Mouse (Mus musculus) embryo, embryonic 11 days (tissue): ENCODE measurements around the gene Tigd3.
A peak's percentile ranks its signal among the peaks of the same experiment; 100 is the strongest.

Experiments
- DNase-seq: peaks from one replicate; pipeline ENCODE4 v3.0.0-alpha.2; 2015

Tigd3 gene

DNA sequence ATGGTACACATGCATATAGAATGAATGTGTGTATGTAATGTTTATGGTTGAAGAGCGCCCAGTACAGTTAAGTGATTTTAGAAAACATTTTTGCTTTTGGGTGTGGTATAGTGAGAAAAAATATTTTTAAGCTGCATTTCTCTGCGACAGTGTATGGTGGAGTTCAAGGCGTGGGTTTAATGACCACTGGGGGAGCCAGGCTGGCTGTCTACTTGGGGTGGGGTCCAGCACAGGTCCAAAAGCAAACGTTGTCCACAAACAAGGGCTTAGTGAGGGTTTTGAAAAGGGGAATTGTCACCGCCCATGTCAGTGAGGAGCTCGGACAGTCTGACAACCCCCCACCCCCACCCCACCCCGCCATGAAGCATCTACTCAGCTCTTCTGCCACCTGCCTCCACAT is 47.8 kb downstream of the Tigd3 start:
- DNase-seq: no peak

GRCm38 (mm10) chr19:5845319-5846135 is 48.4 kb downstream of the Tigd3 start:
- DNase-seq: peak; percentile 95

GRCm38 (mm10) chr19:5844831-5845318 is 49.1 kb downstream of the Tigd3 start:
- DNase-seq: no peak

DNA sequence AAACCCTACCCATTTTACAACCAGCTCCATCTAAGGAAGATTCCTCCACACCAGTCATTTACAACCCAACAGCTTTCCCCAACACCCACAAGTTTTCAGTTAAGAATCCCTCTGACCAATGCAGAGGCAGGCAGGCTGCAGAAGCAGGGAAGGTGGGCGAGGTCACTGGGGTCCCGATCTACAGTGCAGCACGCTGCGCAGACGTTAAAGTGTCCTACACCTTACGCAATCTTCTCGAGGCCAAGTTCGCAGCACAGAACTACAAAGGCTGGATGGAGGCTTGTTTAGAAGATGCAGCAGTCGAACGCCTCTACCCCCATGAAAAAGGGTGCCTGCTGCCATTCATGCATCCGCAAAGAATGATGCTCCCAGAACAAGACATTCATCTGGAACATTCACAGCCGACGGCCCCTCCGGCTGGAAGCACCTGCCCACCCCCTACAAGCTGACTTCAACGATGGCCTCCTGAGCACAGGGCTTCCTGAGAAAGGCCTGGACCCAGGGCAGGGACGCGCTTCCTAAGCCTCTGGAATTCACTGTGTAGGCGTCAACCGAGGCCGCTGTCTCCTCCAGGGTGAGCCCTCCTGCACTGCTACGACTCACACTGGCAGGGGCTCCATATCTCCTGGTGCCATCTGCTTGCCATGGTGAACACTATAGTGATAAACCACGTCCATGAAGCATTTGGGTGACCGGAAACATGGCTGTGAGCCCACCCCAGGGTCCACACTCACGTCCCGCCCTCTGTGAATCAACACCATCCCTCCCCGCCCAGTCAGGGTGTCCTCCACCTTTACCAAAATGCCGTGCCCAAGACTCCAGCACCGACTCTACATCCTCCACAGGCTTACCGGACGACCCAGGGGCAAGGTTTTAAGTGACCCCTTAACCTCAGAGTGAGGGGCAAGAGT is 49.9 kb downstream of the Tigd3 start:
- DNase-seq: no peak

DNA sequence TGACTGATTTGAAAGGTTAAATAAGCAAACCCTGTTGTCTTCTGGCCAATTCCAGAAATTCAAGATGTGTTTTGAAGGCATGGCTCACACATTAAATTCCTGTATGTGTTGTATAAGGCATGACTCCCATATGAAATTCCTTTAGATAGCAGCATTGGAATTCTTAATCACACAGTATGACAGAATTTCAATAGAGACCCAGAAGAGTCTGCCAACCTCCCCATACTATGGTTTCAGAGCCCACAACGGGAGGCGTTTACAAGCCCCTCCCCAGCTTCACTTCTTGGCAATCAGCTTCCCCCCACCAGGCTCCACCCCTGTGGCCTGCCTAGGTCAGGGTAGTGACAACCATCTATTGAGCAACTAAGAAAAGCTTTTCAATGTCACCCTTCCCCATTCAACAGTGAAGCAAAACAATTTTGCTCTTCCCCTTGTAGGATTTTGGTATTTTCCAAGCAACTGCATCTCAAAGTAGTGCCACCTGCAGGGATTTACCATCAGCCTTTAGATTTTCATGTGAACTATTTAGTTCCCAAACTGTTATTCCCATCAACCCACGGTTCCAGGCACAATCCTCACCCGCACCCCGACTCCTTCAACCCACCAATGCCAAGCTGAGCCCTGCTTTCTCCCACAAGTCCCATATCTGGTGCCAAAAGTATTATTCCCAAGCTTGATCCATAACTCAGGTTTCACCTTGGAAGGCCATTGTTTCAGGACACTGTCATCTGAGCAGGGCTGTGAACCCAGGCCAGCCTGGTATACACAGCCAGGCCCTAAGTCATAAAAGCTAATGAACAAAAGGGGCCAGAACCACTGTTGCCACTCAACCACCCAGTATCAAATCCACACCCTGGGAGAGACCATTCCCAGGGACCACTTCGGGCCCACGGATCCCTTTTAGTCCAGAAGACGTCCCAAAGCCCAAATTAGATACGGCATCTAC is 50.9 kb downstream of the Tigd3 start:
- DNase-seq: peak; percentile 49

DNA sequence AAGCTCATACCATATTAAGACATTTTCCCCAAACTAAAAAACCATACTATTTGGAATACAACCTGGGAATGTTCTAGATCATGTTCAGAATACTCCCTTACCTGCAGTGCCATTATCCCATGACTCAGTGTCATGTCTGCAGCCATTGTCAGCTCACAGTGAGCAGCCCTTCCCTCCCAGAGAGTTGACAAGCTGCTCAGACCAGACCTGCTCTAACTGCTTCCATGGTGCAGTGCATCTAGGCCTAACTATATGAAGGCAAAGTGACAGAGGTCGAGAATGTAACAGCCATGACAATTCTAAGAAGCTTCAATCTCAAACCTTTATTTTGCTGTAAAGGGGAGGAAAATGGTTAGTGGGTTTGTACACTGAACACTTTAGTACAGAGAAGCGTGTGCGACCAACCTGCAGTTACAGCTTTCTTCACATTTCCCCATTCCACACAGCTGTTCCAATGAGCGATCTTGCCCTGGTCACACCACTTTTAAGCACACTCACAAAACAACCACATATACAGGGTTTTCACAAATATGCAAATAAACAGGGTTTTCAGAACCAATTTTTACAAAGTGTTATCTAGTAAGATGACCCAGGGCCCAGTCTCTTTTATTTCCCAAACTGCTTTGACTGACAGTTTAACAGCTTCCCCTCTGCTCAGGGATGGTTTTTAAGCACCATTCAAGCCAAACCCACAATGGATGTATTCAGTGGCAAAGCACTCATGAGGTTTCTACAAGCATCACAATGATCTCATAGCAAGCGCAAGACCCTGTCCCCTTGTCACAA is 51.8 kb downstream of the Tigd3 start:
- peak; percentile 34 for DNase-seq

DNA sequence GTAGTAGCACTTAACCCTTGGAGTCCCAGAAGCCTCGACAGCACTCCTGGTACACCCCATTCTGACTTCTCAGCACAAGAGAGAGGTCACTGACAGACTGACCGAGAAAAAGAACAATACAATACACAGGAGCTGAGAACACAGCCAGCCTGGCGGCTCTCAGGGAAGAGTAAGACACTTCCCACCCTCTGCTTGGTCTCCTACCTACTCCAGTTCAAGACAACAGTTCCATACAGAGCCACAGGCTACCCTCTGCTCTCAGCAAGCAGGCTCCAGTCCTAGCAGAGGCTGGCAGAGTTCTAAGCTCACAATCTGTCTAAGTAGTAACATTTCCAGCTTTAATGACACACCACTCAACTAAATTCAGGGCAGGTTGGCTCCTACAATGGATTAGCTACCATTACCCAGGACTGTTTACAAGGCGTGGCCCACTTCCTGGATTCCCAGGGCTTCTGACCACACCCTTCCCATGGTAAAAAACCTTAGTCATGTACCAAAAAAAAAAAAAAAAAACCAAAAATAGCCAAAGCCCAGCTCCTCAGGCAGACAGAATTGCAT is 52.5 kb downstream of the Tigd3 start:
- DNase-seq: no peak
